Mouse (Mus musculus) midbrain, postnatal 0 days (tissue): Measurements from ENCODE around the gene Nrp2. TPM values are rescaled to one million over a fixed set of nuclear protein-coding genes. Genes with fewer than 3 reads are reported as not detected.
A peak's percentile ranks its signal among the peaks of the same experiment; 100 is the strongest.

Experiments used
- ATAC-seq: fragments of 200-750 bp; cut with Nextera tagmentation; 2 replicates; pipeline ENCODE4 v1.8.0; 2017; ENCODE audit warnings: moderate number of reproducible peaks, mild to moderate bottlenecking, moderate TSS enrichment, moderate library complexity; ENCODE audit not compliant: low FRiP score
- DNase-seq: peaks from one replicate; pipeline ENCODE4 v3.0.0-alpha.2; 2015; ENCODE audit warnings: low spot score
- H3K27ac ChIP-seq: fragments of 300-500 bp; sonication (generic); 2 replicates; pipeline ENCODE4 v1.5.1; 2014; ENCODE audit warnings: low read depth, mild to moderate bottlenecking, low read length, mixed read lengths
- H3K27me3 ChIP-seq: fragments of 300-500 bp; sonication (generic); 2 replicates; pipeline ENCODE4 v1.6.1; 2014; ENCODE audit warnings: low read length, control low read depth, mixed read lengths; ENCODE audit not compliant: insufficient read depth
- H3K36me3 ChIP-seq: fragments of 300-500 bp; sonication (generic); 2 replicates; pipeline ENCODE4 v1.6.1; 2014; ENCODE audit warnings: low read length, control low read depth, mixed read lengths; ENCODE audit not compliant: insufficient read depth
- H3K4me1 ChIP-seq: fragments of 300-500 bp; sonication (generic); 2 replicates; pipeline ENCODE4 v1.6.1; 2014; ENCODE audit warnings: mild to moderate bottlenecking, control low read depth, antibody characterized with exemption, low read length, mixed read lengths; ENCODE audit not compliant: insufficient read depth
- H3K4me2 ChIP-seq: fragments of 300-500 bp; sonication (generic); 2 replicates; pipeline ENCODE4 v1.6.1; 2014; ENCODE audit warnings: low read depth, mild to moderate bottlenecking, low read length, mixed read lengths; ENCODE audit not compliant: poor library complexity, severe bottlenecking
- H3K4me3 ChIP-seq: fragments of 300-500 bp; sonication (generic); 2 replicates; pipeline ENCODE4 v1.5.1; 2014; ENCODE audit warnings: low read depth, mild to moderate bottlenecking, low read length, moderate library complexity
- H3K9ac ChIP-seq: fragments of 300-500 bp; sonication (generic); replicated peaks from 2 replicates; pipeline ENCODE4 v1.6.1; 2014; ENCODE audit warnings: mild to moderate bottlenecking, low read length, moderate library complexity, mixed read lengths; ENCODE audit not compliant: poor library complexity, severe bottlenecking
- H3K9me3 ChIP-seq: fragments of 300-500 bp; sonication (generic); 2 replicates; pipeline ENCODE4 v1.6.1; 2016; ENCODE audit warnings: low read length, control low read depth
- CTCF ChIP-seq: IDR thresholded peaks from 2 replicates; pipeline ENCODE4 v1.5.1; 2016; ENCODE audit warnings: antibody characterized with exemption, mild to moderate bottlenecking
- WGBS: fragments of 180-500 bp; shearing (Covaris S2); extraction: QIAGEN DNeasy Blood & Tissue Kit; methylation state at CpG from one replicate; pipeline ENCODE4 v1.1.7; 2014; 5-methylcytosine and 5-hydroxymethylcytosine counted together
- polyA plus RNA-seq: library from polyadenylated mRNA; unstranded; fragments of >200 nt; fragmentation: Nextera tagmentation; extraction: Ambion mirVana; gene quantifications from 2 replicates; pipeline ENCODE4 v1.2.1, GENCODE M21; 2015
- total RNA-seq: library from RNA; depleted of rRNA; stranded (reverse); fragments of >200 nt; gene quantifications from 2 replicates; pipeline ENCODE4 v1.2.3, GENCODE M21; 2014

Gene Nrp2
- total and polyA plus RNA-seq, 2 experiments from 2014 or later = 17.1 to 56.7 TPM

DNA sequence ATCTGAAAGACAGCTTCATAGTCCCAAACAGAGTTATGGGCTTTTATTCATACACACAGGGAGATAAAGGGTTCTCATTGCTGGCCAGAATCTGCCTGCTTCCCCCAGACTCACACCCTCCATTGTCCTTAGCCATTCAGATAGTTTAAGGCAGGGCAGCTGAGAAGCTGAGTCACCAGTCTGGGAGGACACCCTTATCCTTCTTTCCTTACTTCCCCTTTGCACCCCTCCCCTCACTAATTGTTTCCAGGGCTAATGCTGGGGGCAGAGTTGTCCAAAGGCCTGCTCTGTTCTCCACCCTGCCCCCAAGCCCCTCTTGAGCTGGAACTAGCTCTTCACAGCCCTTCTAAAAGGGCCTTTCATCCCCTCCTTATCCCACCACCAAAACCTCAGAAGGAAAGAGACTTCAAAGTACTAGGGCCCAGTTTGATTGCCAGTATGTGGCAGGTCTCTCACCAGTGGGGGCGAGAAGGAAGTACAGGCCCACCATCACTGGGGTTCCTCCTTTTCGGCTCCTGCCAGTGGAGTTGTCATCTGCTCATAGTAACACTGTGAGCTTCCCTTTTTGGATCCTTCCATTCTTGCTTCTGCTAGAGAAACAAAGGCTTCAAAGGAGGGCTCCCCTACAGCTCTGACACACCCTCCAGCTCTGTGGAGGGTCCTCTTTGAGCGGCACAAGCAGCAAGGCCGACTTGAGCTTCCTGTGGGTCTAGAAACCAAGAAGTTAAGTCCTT lies 24.3 kb upstream of the Nrp2 start:
- H3K4me3 ChIP-seq = no peak overlapping the region
- H3K27ac ChIP-seq = no peak overlapping the region
- no peaks in the 10 kb centered on the region for H3K9me3 ChIP-seq
- no peak overlapping the region for H3K9ac ChIP-seq
- H3K36me3 ChIP-seq = no peaks in the 10 kb centered on the region
- ATAC-seq = no peak
- no peak overlapping the region for H3K4me2 ChIP-seq
- 42% methylated on average over 4 of the region's 4 CpGs for WGBS
- DNase-seq = no peak
- H3K4me1 ChIP-seq = 0 out of 2 replicates have a peak, but pooled peaks cover 4% of the 10 kb centered on the region
- no peaks in the 10 kb centered on the region for H3K27me3 ChIP-seq
- no peak for TF ChIP-seq CTCF

DNA sequence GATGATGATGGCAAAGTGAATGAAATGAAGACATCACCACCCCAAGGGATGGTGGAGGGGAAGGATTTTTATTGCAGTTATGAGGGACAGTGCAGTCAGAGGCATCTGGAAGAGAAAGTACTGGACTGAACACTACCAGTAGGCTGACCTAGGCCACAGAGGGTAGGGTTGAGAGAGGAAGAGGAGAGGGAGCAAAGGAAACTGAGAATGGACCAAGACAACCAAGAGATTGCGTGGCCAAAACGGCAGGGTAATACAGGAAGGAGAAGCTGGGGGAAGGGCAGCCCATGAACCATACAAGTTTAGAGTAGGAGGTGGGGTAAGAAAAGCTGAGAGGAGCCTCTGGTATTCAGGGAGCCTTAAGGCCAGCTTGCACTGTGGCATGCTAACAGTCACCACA lies 23.6 kb upstream of the Nrp2 start:
- TF ChIP-seq CTCF = no peak
- H3K4me1 ChIP-seq = 0 out of 2 replicates have a peak, but pooled peaks cover 4% of the 10 kb centered on the region
- H3K4me3 ChIP-seq = no peak overlapping the region
- DNase-seq (no peak), ATAC-seq (no peak)
- no peaks in the 10 kb centered on the region for H3K27me3 ChIP-seq
- 89% methylated on average over 2 of the region's 2 CpGs for WGBS
- no peaks in the 10 kb centered on the region for H3K36me3 ChIP-seq
- H3K4me2 ChIP-seq = no peak overlapping the region
- no peak overlapping the region for H3K27ac ChIP-seq
- no peak overlapping the region for H3K9ac ChIP-seq
- no peaks in the 10 kb centered on the region for H3K9me3 ChIP-seq

DNA sequence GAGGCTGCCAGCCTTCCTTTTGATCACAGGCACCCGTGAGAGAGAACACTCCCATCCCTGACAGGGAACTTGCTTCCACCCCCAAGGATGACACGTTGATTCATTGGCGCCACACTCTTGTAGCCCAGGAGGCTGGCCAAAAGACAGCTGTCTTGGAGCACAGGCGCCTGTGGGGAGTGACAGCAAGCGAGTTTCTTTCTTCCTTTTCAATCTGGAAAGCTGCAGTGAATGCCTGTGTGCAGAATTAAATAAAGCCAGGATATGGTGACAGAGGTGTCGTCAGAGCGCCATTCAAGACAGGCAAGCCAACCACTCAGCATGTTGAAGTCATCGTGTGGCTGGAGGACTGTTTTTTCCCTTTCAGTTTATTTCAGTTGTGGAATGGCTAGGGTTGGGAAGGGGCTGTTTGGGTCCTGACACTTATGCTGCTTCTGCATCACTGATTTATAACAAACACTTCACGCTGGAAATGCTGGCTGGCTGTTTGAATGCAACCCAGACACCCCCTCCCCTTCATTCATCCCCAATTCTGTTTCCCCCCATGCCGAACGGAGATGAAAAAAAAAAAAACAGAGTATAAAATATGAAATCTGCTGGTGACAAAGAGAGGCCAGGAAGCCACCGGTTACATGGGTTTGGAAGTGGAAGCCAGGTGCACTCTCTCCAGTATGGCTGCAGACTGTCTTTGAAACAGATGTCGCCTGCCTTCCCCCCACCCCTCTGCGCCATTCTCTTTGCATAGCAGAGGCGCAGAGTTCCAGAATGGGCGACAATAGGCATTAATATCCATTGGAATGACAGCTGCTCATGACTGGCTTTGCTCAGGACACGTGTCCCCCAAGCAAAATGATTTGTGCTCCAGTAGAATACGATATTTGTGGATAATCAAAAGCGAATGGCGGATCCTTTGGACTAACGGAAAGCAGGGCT lies 20.4 kb upstream of the Nrp2 start:
- Histone ChIP-seq H3K4me3 (no peak overlapping the region), H3K36me3 (no peaks in the 10 kb centered on the region), H3K9me3 (no peaks in the 10 kb centered on the region), H3K27me3 (no peaks in the 10 kb centered on the region), H3K9ac (no peak overlapping the region), H3K27ac (no peak overlapping the region), H3K4me2 (peak overlapping the region; percentile 26; the same call in 1 of the 2 replicates), H3K4me1 (0 out of 2 replicates have a peak, but pooled peaks cover 4% of the 10 kb centered on the region)
- WGBS = 30% methylated on average over 21 of the region's 21 CpGs
- TF ChIP-seq CTCF = no peak
- peak; percentile 74 for DNase-seq
- peak; percentile 27; the same call in 1 of the 2 replicates for ATAC-seq

GRCm38 (mm10) chr1:62683498-62683897 lies 19.6 kb upstream of the Nrp2 start:
- H3K4me2 ChIP-seq = no peak overlapping the region
- no peaks in the 10 kb centered on the region for H3K36me3 ChIP-seq
- no peak overlapping the region for H3K9ac ChIP-seq
- H3K27ac ChIP-seq = no peak overlapping the region
- 0 out of 2 replicates have a peak, but pooled peaks cover 4% of the 10 kb centered on the region for H3K4me1 ChIP-seq
- 82% methylated on average over 2 of the region's 2 CpGs for WGBS
- no peak overlapping the region for H3K4me3 ChIP-seq
- DNase-seq (no peak), ATAC-seq (no peak)
- no peaks in the 10 kb centered on the region for H3K27me3 ChIP-seq
- TF ChIP-seq CTCF = no peak
- H3K9me3 ChIP-seq = no peaks in the 10 kb centered on the region

DNA sequence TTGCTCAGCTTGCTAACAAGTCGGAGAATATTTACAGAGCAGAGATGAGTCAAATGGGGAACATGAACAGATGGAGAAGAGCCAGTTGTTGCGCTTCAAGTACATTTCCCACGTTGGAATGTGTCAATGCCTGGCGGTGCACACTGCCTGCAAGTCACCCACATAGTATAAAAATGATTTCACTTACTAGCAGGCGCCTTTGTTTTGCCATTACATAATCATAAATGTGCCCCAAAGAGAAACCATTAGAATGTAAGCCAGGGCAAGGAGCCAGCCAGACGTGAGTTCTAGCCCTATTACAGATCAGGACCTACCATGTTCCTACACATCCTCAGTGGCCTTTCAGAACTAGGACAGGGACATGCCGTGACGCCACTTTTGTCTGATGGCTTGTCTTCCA lies 15.6 kb upstream of the Nrp2 start:
- 0 out of 2 replicates have a peak, but pooled peaks cover 4% of the 10 kb centered on the region for H3K4me1 ChIP-seq
- H3K27ac ChIP-seq = no peak overlapping the region
- TF ChIP-seq CTCF = no peak
- H3K9me3 ChIP-seq = no peaks in the 10 kb centered on the region
- DNase-seq (no peak), ATAC-seq (no peak)
- no peak overlapping the region for H3K9ac ChIP-seq
- WGBS = 88% methylated on average over 8 of the region's 8 CpGs
- H3K4me3 ChIP-seq = no peak overlapping the region
- H3K4me2 ChIP-seq = no peak overlapping the region
- H3K36me3 ChIP-seq = no peaks in the 10 kb centered on the region
- H3K27me3 ChIP-seq = no peaks in the 10 kb centered on the region
